In genomic region chr4:139624706-139625105, GRCm38 (mm10) we compare ENCODE assay signal across 10 mouse cellular contexts. TPM values are rescaled to one million over a fixed set of nuclear protein-coding genes. Genes with fewer than 3 reads are reported as not detected.
DNase-seq lines count a peak whose midpoint lies in the region; ATAC-seq lines count a peak whose summit lies in the region.
"Had no signal": no experiment of that assay in that cellular context is flagged by ENCODE, and none has a peak within 500 bp of the region (broad histone marks: within the 10 kb centered on the region; RNA-seq: fewer than 3 reads in every experiment).

No protein-coding gene starts in this region.

- no peak for DNase-seq in hindbrain, embryonic 11.5 days (ENCODE audit: low spot score)
- DNase-seq in kidney, postnatal 25 days = peak; percentile 87 to 93
- peak; percentile 62 to 76 for DNase-seq in lung, postnatal 4 days
- no peak for DNase-seq in spleen, postnatal 4 days (ENCODE audit: low spot score in 2 of 2)

- no peaks in the 10 kb centered on the region for H3K27me3 ChIP-seq in hindbrain, embryonic 13.5 days
- H3K27me3 ChIP-seq in hindbrain, embryonic 11.5 days (ENCODE audit: control insufficient read depth, insufficient read depth, low read length) = no peaks in the 10 kb centered on the region
- H3K27me3 ChIP-seq: limb, embryonic 15.5 days; Patski had no signal

- no peaks in the 10 kb centered on the region for H3K9me3 ChIP-seq in hindbrain, embryonic 13.5 days
- H3K9me3 ChIP-seq in hindbrain, embryonic 11.5 days (ENCODE audit: control insufficient read depth, low read length) = no peaks in the 10 kb centered on the region
- H3K9me3 ChIP-seq: limb, embryonic 15.5 days had no signal

- no peak overlapping the region for H3K27ac ChIP-seq in hindbrain, embryonic 13.5 days
- H3K27ac ChIP-seq in hindbrain, embryonic 11.5 days (ENCODE audit: low read depth, low read length) = no peak overlapping the region
- no peak overlapping the region for H3K27ac ChIP-seq in brown adipose tissue, adult 24 weeks (replicated peaks; ENCODE audit: low read depth, low read length)
- H3K27ac ChIP-seq: limb, embryonic 15.5 days had no signal

- H3K4me1 ChIP-seq in hindbrain, embryonic 13.5 days (replicated peaks) = peaks cover 28% of the 10 kb centered on the region
- 0 out of 2 replicates have a peak, but pooled peaks cover 7% of the 10 kb centered on the region for H3K4me1 ChIP-seq in hindbrain, embryonic 11.5 days (replicated peaks; ENCODE audit: control insufficient read depth, insufficient read depth, low read length)
- peaks cover 2% of the 10 kb centered on the region; the same call in 1 of the 2 replicates for H3K4me1 ChIP-seq in brown adipose tissue, adult 24 weeks (ENCODE audit: control insufficient read depth, insufficient read depth, insufficient read length, low read length)

- H3K36me3 ChIP-seq in hindbrain, embryonic 13.5 days = no peaks in the 10 kb centered on the region
- H3K36me3 ChIP-seq in hindbrain, embryonic 11.5 days (ENCODE audit: control insufficient read depth, insufficient read depth, low read length) = no peaks in the 10 kb centered on the region
- H3K36me3 ChIP-seq: limb, embryonic 15.5 days had no signal

- peak overlapping the region; percentile 87; the same call in 1 of the 2 replicates for H3K4me2 ChIP-seq in hindbrain, embryonic 13.5 days
- H3K4me2 ChIP-seq in hindbrain, embryonic 11.5 days (replicated peaks; ENCODE audit: low read depth, low read length) = no peak overlapping the region
- H3K4me2 ChIP-seq: limb, embryonic 15.5 days had no signal

- H3K4me3 ChIP-seq in hindbrain, embryonic 13.5 days = no peak overlapping the region; the same call in 1 of the 2 replicates
- H3K4me3 ChIP-seq in hindbrain, embryonic 11.5 days (ENCODE audit: low read depth, low read length) = no peak overlapping the region
- H3K4me3 ChIP-seq in brown adipose tissue, adult 24 weeks (ENCODE audit: insufficient read depth, low read depth, low read length) = peak overlapping the region; percentile 27; the same call in 1 of the 2 replicates

- no peak for ATAC-seq in hindbrain, embryonic 13.5 days (ENCODE audit: low FRiP score)
- ATAC-seq in hindbrain, embryonic 11.5 days (ENCODE audit: low FRiP score) = no peak
- no peak for ATAC-seq in monocyte, adult 5-6 weeks (replicated peaks; ENCODE audit: insufficient number of reproducible peaks, low FRiP score, low TSS enrichment, poor library complexity, severe bottlenecking)
- no peak for ATAC-seq in activated CD4-positive, CD25-positive, alpha-beta regulatory T cell, adult 4 months
- ATAC-seq: Patski had no signal

- 83% methylated on average over 10 of the region's 10 CpGs for WGBS in hindbrain, embryonic 13.5 days
- 80% methylated on average over 10 of the region's 10 CpGs for WGBS in hindbrain, embryonic 11.5 days

- no peak overlapping the region for H3K9ac ChIP-seq in hindbrain, embryonic 13.5 days
- H3K9ac ChIP-seq in hindbrain, embryonic 11.5 days (ENCODE audit: low read depth, low read length) = no peak overlapping the region
- H3K9ac ChIP-seq: limb, embryonic 15.5 days had no signal

RNA-seq across cellular contexts. Expression of gene Aldh4a1, which starts 2.0 kb away (rescaled TPM):
- 21.8 and 22.2 TPM in 2 replicates for polyA plus RNA-seq in hindbrain, embryonic 13.5 days (2015; fragmentation: Nextera tagmentation; extraction: Ambion mirVana)
- polyA plus RNA-seq in hindbrain, embryonic 11.5 days (2014; fragmentation: Nextera tagmentation; extraction: Ambion mirVana) = 7.8 and 8.8 TPM in 2 replicates
- polyA plus RNA-seq in brown adipose tissue, adult 24 weeks (2012; ENCODE audit: insufficient read depth, insufficient read length, missing spikeins) = 72.9 and 74.8 TPM in 2 replicates
- total RNA-seq in monocyte, adult 5-6 weeks (2017) = 4.5 to 8.5 TPM (median 6.2 TPM) in 3 replicates
- 10 to 100 TPM in 1 of 2 experiments, 1 to 10 TPM in 1; 6.7 to 11.3 TPM for polyA plus RNA-seq in activated CD4-positive, CD25-positive, alpha-beta regulatory T cell, adult 4 months (2017; shearing (Covaris generic))

RNA-seq across cellular contexts. Expression of gene Gm21969, which starts 21.7 kb away (rescaled TPM):
- not detected in 2 replicates for polyA plus RNA-seq in hindbrain, embryonic 13.5 days (2015; fragmentation: Nextera tagmentation; extraction: Ambion mirVana)
- polyA plus RNA-seq in hindbrain, embryonic 11.5 days (2014; fragmentation: Nextera tagmentation; extraction: Ambion mirVana) = not detected in 2 replicates
- not detected in 2 replicates for polyA plus RNA-seq in brown adipose tissue, adult 24 weeks (2012; ENCODE audit: insufficient read depth, insufficient read length, missing spikeins)
- 1.4 TPM in 1 of 3 replicates, not detected in the others for total RNA-seq in monocyte, adult 5-6 weeks (2017)
- not detected for polyA plus RNA-seq in activated CD4-positive, CD25-positive, alpha-beta regulatory T cell, adult 4 months (2017; shearing (Covaris generic))
- polyA plus RNA-seq: limb, embryonic 15.5 days; Patski had no signal

RNA-seq across cellular contexts. Expression of gene Tas1r2, which starts 28.6 kb away (rescaled TPM):
- not detected in 2 replicates for polyA plus RNA-seq in hindbrain, embryonic 13.5 days (2015; fragmentation: Nextera tagmentation; extraction: Ambion mirVana)
- polyA plus RNA-seq in hindbrain, embryonic 11.5 days (2014; fragmentation: Nextera tagmentation; extraction: Ambion mirVana) = not detected in 2 replicates
- polyA plus RNA-seq in brown adipose tissue, adult 24 weeks (2012; ENCODE audit: insufficient read depth, insufficient read length, missing spikeins) = not detected in 2 replicates
- total RNA-seq in monocyte, adult 5-6 weeks (2017) = 0.53 TPM in 1 of 3 replicates, not detected in the others
- polyA plus RNA-seq in activated CD4-positive, CD25-positive, alpha-beta regulatory T cell, adult 4 months (2017; shearing (Covaris generic)) = not detected

Comparison
In these comparisons a context has a peak if more than half of its experiments do, and no peak if none do; other contexts are left out.
1. DNase-seq: peak in kidney, postnatal 25 days (2 of 2) and lung, postnatal 4 days (2 of 2); none in hindbrain, embryonic 11.5 days (single experiment) and spleen, postnatal 4 days (0 of 2).